Mouse (Mus musculus): Measurements from ENCODE around the gene Efna5.

DNA sequence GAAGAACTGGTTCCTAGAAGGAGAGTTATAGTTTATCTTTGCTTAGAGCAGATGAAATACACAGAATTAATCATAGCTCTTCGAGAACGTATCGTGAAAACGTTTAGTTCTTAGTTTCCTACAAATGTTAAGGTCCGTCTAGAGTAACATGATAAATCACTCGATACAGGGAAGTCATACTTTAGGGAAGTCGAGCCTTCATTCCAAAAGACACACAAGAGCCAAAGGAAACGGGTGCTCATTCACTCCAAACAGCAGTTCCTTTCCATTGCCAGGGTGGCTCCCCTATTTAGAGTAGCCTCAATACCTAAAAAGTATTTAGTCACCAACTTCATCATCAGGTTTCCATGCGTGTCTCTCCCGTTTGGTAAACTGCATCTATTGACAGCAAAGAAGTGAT lies 64.2 kb downstream of the Efna5 start:
- TF ChIP-seq POLR2A (IDR thresholded peaks at IDR 0.05; ENCODE audit: control insufficient read depth, low read depth, low read length): no peak
- no peak for TF ChIP-seq CTCF (IDR thresholded peaks at IDR 0.05; ENCODE audit: control insufficient read depth, insufficient read depth, insufficient replicate concordance, low read depth, low read length)

Data from testis, adult 2 months (tissue).